Mouse (Mus musculus) ES-E14 (cell line): ENCODE data around the gene Ptprg. TPM values are rescaled to one million over a fixed set of nuclear protein-coding genes. Genes with fewer than 3 reads are reported as not detected.

Experiments used
- DNase-seq: peaks from one replicate; pipeline ENCODE4 v3.0.0-alpha.2; 2013; ENCODE audit warnings: low read depth, low spot score
- H3K27ac ChIP-seq: 2 replicates; pipeline ENCODE4 v1.5.1; 2012; ENCODE audit warnings: low read depth, mild to moderate bottlenecking, low read length, moderate library complexity, mixed read lengths; ENCODE audit not compliant: poor library complexity, insufficient read depth, severe bottlenecking
- H3K36me3 ChIP-seq: 2 replicates; pipeline ENCODE4 v1.6.1; 2012; ENCODE audit warnings: mild to moderate bottlenecking, low read length, moderate library complexity, mixed read lengths; ENCODE audit not compliant: control insufficient read depth, poor library complexity, insufficient read depth, severe bottlenecking
- H3K4me1 ChIP-seq, 2 experiments: fragments of 150-350 bp in 1 of 2; sonication (generic) in 1 of 2; 2 replicates each; pipeline ENCODE4 v1.6.1; 2012; ENCODE audit warnings: low read length in 2 of 2, mild to moderate bottlenecking in 1 of 2, mixed read lengths in 1 of 2; ENCODE audit not compliant: control insufficient read depth in 2 of 2, insufficient read depth in 2 of 2, poor library complexity in 1 of 2
- H3K4me3 ChIP-seq, 2 experiments: fragments of 150-350 bp in 1 of 2; sonication (generic) in 1 of 2; 2 replicates each; pipeline ENCODE4 v1.5.1; 2012; ENCODE audit warnings: low read length in 2 of 2, low read depth in 1 of 2, mild to moderate bottlenecking in 1 of 2, mixed read lengths in 1 of 2; ENCODE audit not compliant: insufficient read depth in 1 of 2, poor library complexity in 1 of 2, severe bottlenecking in 1 of 2
- H3K9ac ChIP-seq: 2 replicates; pipeline ENCODE4 v1.6.1; 2012; ENCODE audit warnings: low read depth, mild to moderate bottlenecking, low read length, mixed read lengths; ENCODE audit not compliant: poor library complexity, insufficient read depth, severe bottlenecking
- H3K9me3 ChIP-seq: fragments of 150-350 bp; sonication (generic); 2 replicates; pipeline ENCODE4 v1.6.1; 2012; ENCODE audit warnings: low read depth, mild to moderate bottlenecking, low read length; ENCODE audit not compliant: control insufficient read depth, insufficient read depth
- CHD2 ChIP-seq: IDR thresholded peaks from 2 replicates; pipeline ENCODE4 v1.6.1; 2014; ENCODE audit warnings: mild to moderate bottlenecking, low read depth, low read length, inconsistent platforms
- HCFC1 ChIP-seq: IDR thresholded peaks from 2 replicates; pipeline ENCODE4 v1.6.1; 2012; ENCODE audit warnings: low read length, inconsistent platforms, borderline replicate concordance; ENCODE audit not compliant: insufficient read depth
- MAFK ChIP-seq: IDR thresholded peaks from 2 replicates; pipeline ENCODE4 v1.6.1; 2014; ENCODE audit warnings: mild to moderate bottlenecking, low read depth, low read length, inconsistent platforms; ENCODE audit not compliant: insufficient read depth
- ZC3H11A ChIP-seq: IDR thresholded peaks from 2 replicates; pipeline ENCODE4 v1.6.1; 2012; ENCODE audit warnings: low read depth, mild to moderate bottlenecking, inconsistent platforms, low read length, borderline replicate concordance
- ZNF384 ChIP-seq: IDR thresholded peaks from 2 replicates; pipeline ENCODE4 v1.6.1; 2012; ENCODE audit warnings: low read depth, low read length, inconsistent platforms
- in situ Hi-C, 2 experiments: fragments of 600-800 bp; cut with MboI; formaldehyde crosslinking; loops; one replicate each; pipeline ENCODE4 v1.15.1; 2025; ENCODE audit warnings: low sequenced_read_pairs in 2 of 2, inconsistent platforms in 1 of 2; ENCODE audit not compliant: unreplicated experiment in 2 of 2
- total RNA-seq: library from RNA; depleted of rRNA; stranded (reverse); fragments of 300-350 nt; gene quantifications from 2 replicates; pipeline ENCODE4 v1.2.3, GENCODE M21; 2012

Gene Ptprg
- total RNA-seq, 1 experiment, result 59.8 TPM

GRCm38 (mm10) chr14:12162331-12162854, 609.1 kb downstream of the Ptprg start:
- H3K4me3 ChIP-seq, result no peak overlapping the region
- H3K9me3 ChIP-seq, result no peaks in the 10 kb centered on the region
- peaks cover 4% of the 10 kb centered on the region; the same call in 1 of the 2 replicates for H3K36me3 ChIP-seq
- TF ChIP-seq MAFK (no peak), HCFC1 (no peak), CHD2 (no peak), ZC3H11A (no peak), ZNF384 (no peak)
- no peak overlapping the region for H3K27ac ChIP-seq
- H3K4me1 ChIP-seq, result no peaks in the 10 kb centered on the region
- in situ Hi-C loops, result no loop called here
- DNase-seq, result no peak
- no peak overlapping the region for H3K9ac ChIP-seq

- no peaks in the 10 kb centered on the region for H3K4me1 ChIP-seq
- H3K36me3 ChIP-seq, result peaks cover 4% of the 10 kb centered on the region; the same call in 1 of the 2 replicates
- H3K4me3 ChIP-seq, result no peak overlapping the region
- in situ Hi-C loops, result no loop called here
- no peak overlapping the region for H3K9ac ChIP-seq
- no peak for DNase-seq
- TF ChIP-seq CHD2, result no peak
- TF ChIP-seq MAFK, result no peak
- no peak for TF ChIP-seq ZC3H11A
- no peak for TF ChIP-seq ZNF384
- TF ChIP-seq HCFC1, result no peak
- H3K9me3 ChIP-seq, result no peaks in the 10 kb centered on the region
- H3K27ac ChIP-seq, result no peak overlapping the region
Observed at GRCm38 (mm10) chr14:12163196-12163595, 609.9 kb downstream of the Ptprg start.

DNA sequence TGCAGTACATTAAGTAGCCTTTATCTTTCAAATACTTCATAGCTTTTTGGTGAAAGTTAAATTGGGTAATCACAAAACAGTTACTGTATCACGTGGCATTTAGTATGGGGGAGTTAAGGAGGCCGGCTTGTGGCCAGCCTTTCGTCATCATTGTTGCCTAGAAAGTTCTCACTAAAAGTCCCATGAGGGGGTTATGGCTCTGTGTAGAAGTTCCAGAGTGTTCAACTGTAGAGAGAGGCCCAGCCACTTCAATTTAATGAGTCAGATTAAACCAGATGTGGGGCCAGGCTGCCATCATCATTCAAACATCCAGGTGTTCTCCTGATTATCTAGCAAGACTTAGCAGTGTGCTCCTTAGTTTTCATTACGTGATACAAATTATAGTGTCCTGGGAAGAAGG, 613.9 kb downstream of the Ptprg start:
- Histone ChIP-seq H3K27ac (no peak overlapping the region), H3K36me3 (peaks cover 4% of the 10 kb centered on the region; the same call in 1 of the 2 replicates), H3K9ac (no peak overlapping the region), H3K4me3 (no peak overlapping the region), H3K4me1 (no peaks in the 10 kb centered on the region), H3K9me3 (no peaks in the 10 kb centered on the region)
- TF ChIP-seq ZC3H11A, result no peak
- TF ChIP-seq HCFC1, result no peak
- TF ChIP-seq MAFK, result no peak
- no peak for TF ChIP-seq ZNF384
- TF ChIP-seq CHD2, result no peak
- DNase-seq, result no peak
- in situ Hi-C loops, result no loop called here

- no peak overlapping the region for H3K27ac ChIP-seq
- in situ Hi-C loops, result no loop called here
- TF ChIP-seq ZNF384 (no peak), HCFC1 (no peak), CHD2 (no peak), MAFK (no peak), ZC3H11A (no peak)
Observed at GRCm38 (mm10) chr14:12167651-12168050, 614.3 kb downstream of the Ptprg start.

More at GRCm38 (mm10) chr14:12167651-12168050, 614.3 kb downstream of the Ptprg start:
- no peak for DNase-seq
- peaks cover 4% of the 10 kb centered on the region; the same call in 1 of the 2 replicates for H3K36me3 ChIP-seq
- no peaks in the 10 kb centered on the region for H3K4me1 ChIP-seq
- no peak overlapping the region for H3K9ac ChIP-seq
- H3K9me3 ChIP-seq, result no peaks in the 10 kb centered on the region
- H3K4me3 ChIP-seq, result no peak overlapping the region
